In the genomic region with DNA sequence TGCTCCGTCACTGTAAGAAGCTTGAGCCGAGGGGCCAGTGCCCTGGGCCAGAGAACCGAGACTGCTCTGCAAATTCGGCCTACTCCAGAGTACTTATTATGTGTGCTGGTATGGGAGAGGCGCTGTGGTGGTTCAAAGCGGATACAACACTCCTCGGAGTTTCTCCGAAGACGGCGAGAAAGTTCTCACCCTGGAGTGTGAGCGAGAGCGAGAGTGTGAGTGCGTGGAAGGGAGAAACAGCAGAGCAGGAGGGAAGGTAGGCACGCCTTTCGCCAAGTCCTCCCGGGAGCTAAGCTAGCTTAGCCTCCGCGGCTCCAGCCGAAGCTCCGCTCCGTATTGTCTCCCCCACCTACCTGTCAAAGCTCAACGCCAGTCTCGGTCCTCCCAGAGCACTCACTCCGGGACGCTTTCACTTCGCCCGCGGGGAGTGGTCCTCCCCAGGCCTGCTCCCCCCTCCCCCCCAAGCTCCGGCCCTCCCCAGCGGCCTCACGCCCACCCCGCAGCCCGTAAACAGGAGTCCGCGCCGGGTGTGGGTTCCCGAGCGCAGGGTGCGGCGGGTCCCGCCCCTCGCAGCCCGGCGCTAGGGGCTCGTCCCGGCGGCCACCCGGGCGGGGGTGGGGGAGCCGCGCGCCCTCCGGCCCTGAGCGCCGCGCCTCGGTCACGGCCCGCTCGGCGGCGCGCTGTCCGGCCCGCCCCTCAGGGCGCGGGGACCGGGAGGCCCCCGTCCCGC, we compare ENCODE assay signal across 8 mouse cellular contexts. TPM values are rescaled to one million over a fixed set of nuclear protein-coding genes. Genes with fewer than 3 reads are reported as not detected.
A peak's percentile ranks its signal among the peaks of the same experiment; 100 is the strongest.
DNase-seq lines count a peak whose midpoint lies in the region; ATAC-seq and TF ChIP-seq lines count a peak whose summit lies in the region.

No protein-coding gene starts in this region.

- in situ Hi-C loops in Patski (cut with MboI; ENCODE audit: low pct_unique_long_range_greater_than_20kb): no loop called here

- peaks cover 51% of the 10 kb centered on the region for H3K79me2 ChIP-seq in macrophage (ENCODE audit: inconsistent target)

- H3K9me3 ChIP-seq in hindbrain, embryonic 13.5 days: no peaks in the 10 kb centered on the region

- no peak overlapping the region; the same call in 1 of the 2 replicates for H3K27ac ChIP-seq in cerebellum, adult 2 months (ENCODE audit: insufficient read depth, low read length)
- H3K27ac ChIP-seq in hindbrain, embryonic 13.5 days: peak overlapping the region; percentile 97
- peak overlapping the region; percentile 58; the same call in 1 of the 2 replicates for H3K27ac ChIP-seq in left cerebral cortex, adult 2 months
- H3K27ac ChIP-seq in macrophage: peak overlapping the region; percentile 17; the same call in 1 of the 2 replicates

- CTCF ChIA-PET in Patski (lab: Charles Lee): interaction anchor here (1.3 kb wide), 1 partner anchor 9 kb away, joined by 3 read pairs; no protein-coding TSS in a partner anchor

- ATAC-seq in Patski: peak; percentile 64
- peak; percentile 79 for ATAC-seq in hindbrain, embryonic 13.5 days (ENCODE audit: low FRiP score)

- H3K27me3 ChIP-seq in Patski: no peaks in the 10 kb centered on the region
- H3K27me3 ChIP-seq in cerebellum, adult 2 months (ENCODE audit: control insufficient read depth, insufficient read depth, low read length): no peaks in the 10 kb centered on the region
- no peaks in the 10 kb centered on the region for H3K27me3 ChIP-seq in hindbrain, embryonic 13.5 days

- intact Hi-C loops in left cerebral cortex, adult 2 months (cut with DNase I): loop anchor here (1.0 kb wide), 1 partner anchor 72 kb away; no protein-coding TSS in a partner anchor

- TF ChIP-seq POLR2A in cerebellum, adult 2 months (IDR thresholded peaks at IDR 0.05; ENCODE audit: borderline replicate concordance, insufficient read depth, low read length): no peak

- no peaks in the 10 kb centered on the region for H3K36me3 ChIP-seq in hindbrain, embryonic 13.5 days
- H3K36me3 ChIP-seq in macrophage (ENCODE audit: inconsistent target): no peaks in the 10 kb centered on the region

- peak overlapping the region; percentile 85 for H3K4me2 ChIP-seq in hindbrain, embryonic 13.5 days

- H3K4me3 ChIP-seq in cerebellum, adult 2 months (replicated peaks; ENCODE audit: insufficient read depth, low read depth, low read length): peak overlapping the region; percentile 71
- H3K4me3 ChIP-seq in hindbrain, embryonic 13.5 days: peak overlapping the region; percentile 89
- H3K4me3 ChIP-seq in left cerebral cortex, adult 2 months: peak overlapping the region; percentile 90
- peak overlapping the region; percentile 76 for H3K4me3 ChIP-seq in macrophage (ENCODE audit: inconsistent target)

- TF ChIP-seq CTCF in Patski (IDR thresholded peaks at IDR 0.05): no peak
- no peak for TF ChIP-seq CTCF in cerebellum, adult 2 months (IDR thresholded peaks at IDR 0.05; ENCODE audit: borderline replicate concordance, insufficient read depth, low read depth, low read length)
- no peak; the same call in 1 of the 2 replicates for TF ChIP-seq CTCF in left cerebral cortex, adult 2 months (IDR thresholded peaks at IDR 0.05)

- peak overlapping the region; percentile 97 for H3K9ac ChIP-seq in hindbrain, embryonic 13.5 days

- DNase-seq in Patski (ENCODE audit: low read depth, low spot score): peak; percentile 10
- DNase-seq in cerebellum, adult 2 months: peak; percentile 37 to 55
- peak; percentile 48 for DNase-seq in forelimb bud, embryonic 11.5 days (ENCODE audit: low read depth, low spot score)
- DNase-seq in left cerebral cortex, adult 2 months (ENCODE audit: extremely low spot score in 1 of 2, low spot score in 2 of 2): peak; percentile 27 to 35
- DNase-seq in retina, postnatal 7 days (ENCODE audit: low read depth, low spot score): peak; percentile 39
- peak; percentile 27 for DNase-seq in urinary bladder, postnatal 25 days (ENCODE audit: low spot score)

- under 1% methylated on average over 70 of the region's 70 CpGs for WGBS in cerebellum, adult 2 months
- WGBS in hindbrain, embryonic 13.5 days: under 1% methylated on average over 42 of the region's 70 CpGs
- 2% methylated on average over 69 of the region's 70 CpGs for WGBS in macrophage (ENCODE audit: missing documents)

- 0 out of 2 replicates have a peak, but pooled peaks cover 3% of the 10 kb centered on the region for H3K4me1 ChIP-seq in cerebellum, adult 2 months (ENCODE audit: control insufficient read depth, insufficient read depth, low read length)
- peaks cover 26% of the 10 kb centered on the region for H3K4me1 ChIP-seq in hindbrain, embryonic 13.5 days (replicated peaks)

- POLR2A ChIA-PET in Patski (lab: Charles Lee): interaction anchor here (1.1 kb wide), 1 partner anchor 15 kb away, joined by 5 read pairs; no protein-coding TSS in a partner anchor

RNA-seq across cellular contexts. Expression of a gene that starts 0.8 kb away (rescaled TPM):
- polyA plus RNA-seq in Patski (2021): 29.2 TPM
- 12.8 and 13.8 TPM in 2 replicates for polyA plus RNA-seq in cerebellum, adult 2 months (2012; rRNA removed)
- 17.0 and 17.1 TPM in 2 replicates for polyA plus RNA-seq in hindbrain, embryonic 13.5 days (2015; fragmentation: Nextera tagmentation; extraction: Ambion mirVana)
- 10 to 100 TPM; 19.1 to 20.8 TPM for total RNA-seq in left cerebral cortex, adult 2 months (2021)
- 100 to 1,000 TPM in 3 of 26 experiments, 10 to 100 TPM in 23; 38.9 to 141 (median 71.8) TPM for total RNA-seq in macrophage (2018; cell fraction: chromatin; rRNA removed)
- total RNA-seq in macrophage (2018; cell fraction: cytosol; rRNA removed): 10 to 100 TPM; 13.2 to 24.0 (median 18.3) TPM
- total RNA-seq in macrophage (2018; cell fraction: nucleus; rRNA removed): 100 to 1,000 TPM in 2 of 26 experiments, 10 to 100 TPM in 24; 37.0 to 141 (median 60.6) TPM
- polyA plus RNA-seq in macrophage (2018): 8.2 to 12.0 TPM (median 9.3 TPM) in 3 replicates

RNA-seq across cellular contexts. Expression of a gene that starts 21.6 kb away (rescaled TPM):
- polyA plus RNA-seq in Patski (2021): not detected
- polyA plus RNA-seq in cerebellum, adult 2 months (2012; rRNA removed): not detected in 2 replicates
- polyA plus RNA-seq in hindbrain, embryonic 13.5 days (2015; fragmentation: Nextera tagmentation; extraction: Ambion mirVana): not detected in 2 replicates
- total RNA-seq in left cerebral cortex, adult 2 months (2021): not detected
- not detected for total RNA-seq in macrophage (2018; cell fraction: chromatin; rRNA removed)
- total RNA-seq in macrophage (2018; cell fraction: cytosol; rRNA removed): not detected
- total RNA-seq in macrophage (2018; cell fraction: nucleus; rRNA removed): not detected
- not detected in 3 replicates for polyA plus RNA-seq in macrophage (2018)
